Mouse (Mus musculus) forebrain, embryonic 13.5 days (tissue): ENCODE measurements around the gene A030005L19Rik. TPM values are rescaled to one million over a fixed set of nuclear protein-coding genes. Genes with fewer than 3 reads are reported as not detected.
A peak's percentile ranks its signal among the peaks of the same experiment; 100 is the strongest.
"Not testable (repeated sequence)": the region's sequence is repeated elsewhere in the genome, so short reads cannot be mapped to it uniquely, and the experiment has no call there.

Experiments used
- ATAC-seq: fragments of 200-750 bp; cut with Nextera tagmentation; 2 replicates; pipeline ENCODE4 v1.8.0; 2017
- H3K27ac ChIP-seq: fragments of 300-500 bp; sonication (generic); 2 replicates; pipeline ENCODE4 v1.5.1; 2015; ENCODE audit warnings: inconsistent platforms, mild to moderate bottlenecking, moderate library complexity
- H3K27me3 ChIP-seq: fragments of 300-500 bp; sonication (generic); 2 replicates; pipeline ENCODE4 v1.6.1; 2015; ENCODE audit warnings: mild to moderate bottlenecking, inconsistent platforms
- H3K36me3 ChIP-seq: fragments of 300-500 bp; sonication (generic); 2 replicates; pipeline ENCODE4 v1.6.1; 2015; ENCODE audit warnings: mild to moderate bottlenecking, inconsistent platforms; ENCODE audit not compliant: poor library complexity, severe bottlenecking
- H3K4me1 ChIP-seq: fragments of 300-500 bp; sonication (generic); 2 replicates; pipeline ENCODE4 v1.6.1; 2015; ENCODE audit warnings: inconsistent platforms
- H3K4me2 ChIP-seq: fragments of 300-500 bp; sonication (generic); 2 replicates; pipeline ENCODE4 v1.6.1; 2015; ENCODE audit warnings: inconsistent platforms, mild to moderate bottlenecking, moderate library complexity
- H3K4me3 ChIP-seq: fragments of 300-500 bp; sonication (generic); 2 replicates; pipeline ENCODE4 v1.5.1; 2015; ENCODE audit warnings: mild to moderate bottlenecking, inconsistent platforms
- H3K9ac ChIP-seq: fragments of 300-500 bp; sonication (generic); 2 replicates; pipeline ENCODE4 v1.6.1; 2015; ENCODE audit warnings: mild to moderate bottlenecking, inconsistent platforms
- H3K9me3 ChIP-seq: fragments of 300-500 bp; sonication (generic); replicated peaks from 2 replicates; pipeline ENCODE4 v1.6.1; 2016; ENCODE audit warnings: inconsistent platforms
- WGBS: fragments of 180-500 bp; shearing (Covaris S2); methylation state at CpG from one replicate; pipeline ENCODE4 v1.1.7; 2015; 5-methylcytosine and 5-hydroxymethylcytosine counted together
- polyA plus RNA-seq: library from polyadenylated mRNA; unstranded; fragments of >200 nt; fragmentation: Nextera tagmentation; extraction: Ambion mirVana; gene quantifications from 2 replicates; pipeline ENCODE4 v1.2.1, GENCODE M21; 2015

Gene A030005L19Rik
- polyA plus RNA-seq: not detected in 2 replicates

DNA sequence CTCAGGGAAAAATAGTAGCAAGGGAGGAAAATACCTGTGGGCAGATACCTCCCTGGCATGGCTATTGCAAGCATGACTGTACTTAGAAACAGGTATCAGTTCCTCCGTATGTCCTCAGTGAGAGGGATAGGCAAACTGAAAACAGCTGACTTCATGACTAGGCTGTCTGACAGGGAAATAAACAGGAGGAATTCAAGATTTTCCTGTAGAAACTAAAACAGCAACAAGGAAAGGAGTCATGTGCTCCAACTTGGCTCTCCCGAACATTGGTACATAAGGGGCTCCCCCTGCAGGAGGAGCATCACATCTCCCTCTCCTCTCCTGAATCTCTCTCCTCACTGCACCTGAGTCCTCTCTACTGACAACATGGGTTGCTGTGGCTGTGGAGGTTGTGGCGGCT lies at the start of gene A030005L19Rik:
Gene A030005L19Rik (plus strand): TSS at position 301 of the 400 bp plus-strand sequence.
- WGBS: 96% methylated on average over 2 of the region's 3 CpGs
- no peaks in the 10 kb centered on the region for H3K4me1 ChIP-seq
- no peaks in the 10 kb centered on the region for H3K9me3 ChIP-seq

DNA sequence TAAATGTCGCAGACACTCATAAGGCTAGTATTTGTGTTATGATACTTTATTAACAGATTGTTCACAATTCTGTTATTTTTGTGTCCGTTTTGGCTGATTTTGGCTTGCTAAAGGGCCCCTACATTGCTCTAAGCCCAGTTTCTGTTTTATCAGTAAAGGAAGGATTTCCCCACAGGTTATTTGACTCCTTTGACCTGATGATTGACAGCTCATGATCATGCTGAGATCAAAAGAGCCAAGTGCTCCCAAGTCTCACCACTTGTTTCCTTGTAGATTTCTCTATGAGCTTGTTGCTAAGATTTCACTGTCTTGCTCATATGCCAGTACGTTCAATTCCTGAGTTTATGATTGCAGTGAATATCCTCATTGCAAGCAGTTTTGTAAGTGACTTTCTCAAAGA lies 42.9 kb upstream of the A030005L19Rik start:
- H3K36me3 ChIP-seq: peaks cover 31% of the 10 kb centered on the region
- no peak overlapping the region for H3K4me3 ChIP-seq
- H3K4me1 ChIP-seq: peaks cover 4% of the 10 kb centered on the region; the same call in 1 of the 2 replicates
- no peaks in the 10 kb centered on the region for H3K9me3 ChIP-seq
- 91% methylated on average over 3 of the region's 3 CpGs for WGBS
- no peak overlapping the region for H3K4me2 ChIP-seq
- no peak overlapping the region for H3K27ac ChIP-seq
- no peak overlapping the region for H3K9ac ChIP-seq
- ATAC-seq: no peak
- no peaks in the 10 kb centered on the region for H3K27me3 ChIP-seq

More for the DNA sequence above, at the start of gene A030005L19Rik:
- no peak within 1 kb of the TSS for H3K4me2 ChIP-seq
- H3K27ac ChIP-seq: no peak within 1 kb of the TSS
- no peak within 1 kb of the TSS for H3K9ac ChIP-seq
- H3K36me3 ChIP-seq: no peaks in the 10 kb centered on the region
- ATAC-seq: no peak
- H3K27me3 ChIP-seq: no peaks in the 10 kb centered on the region
- H3K4me3 ChIP-seq: no peak within 1 kb of the TSS

DNA sequence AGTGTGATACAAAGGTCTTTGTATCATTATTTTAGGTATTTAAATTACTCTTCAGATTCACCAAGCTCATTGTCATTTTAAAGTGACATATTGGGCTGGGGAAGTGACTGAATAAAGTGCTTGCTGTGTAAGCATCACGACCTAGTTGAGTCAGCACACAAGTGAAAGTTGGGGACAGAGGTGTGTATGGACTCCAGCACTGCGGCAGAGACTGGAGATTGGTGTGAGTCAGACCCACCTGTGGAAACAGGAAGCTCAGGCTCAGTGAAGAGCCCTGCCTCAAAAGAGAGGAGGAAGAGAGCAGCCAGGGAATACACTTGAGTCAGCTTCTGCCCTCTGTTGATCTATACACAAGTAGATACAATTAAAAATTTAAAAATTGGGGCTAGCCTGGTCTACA lies 34.0 kb upstream of the A030005L19Rik start:
- Histone ChIP-seq H3K36me3 (peaks cover 46% of the 10 kb centered on the region), H3K9me3 (no peaks in the 10 kb centered on the region), H3K4me3 (no peak overlapping the region), H3K27ac (no peak overlapping the region), H3K4me1 (no peaks in the 10 kb centered on the region), H3K9ac (no peak overlapping the region), H3K27me3 (no peaks in the 10 kb centered on the region), H3K4me2 (no peak overlapping the region)
- WGBS: 85% methylated on average over 2 of the region's 2 CpGs
- no peak for ATAC-seq

- Histone ChIP-seq H3K36me3 (peaks cover 53% of the 10 kb centered on the region), H3K27ac (no peak overlapping the region), H3K27me3 (no peaks in the 10 kb centered on the region), H3K4me3 (no peak overlapping the region), H3K4me1 (no peaks in the 10 kb centered on the region), H3K4me2 (no peak overlapping the region), H3K9ac (no peak overlapping the region), H3K9me3 (no peaks in the 10 kb centered on the region)
- ATAC-seq: no peak
- 71% methylated on average over 8 of the region's 8 CpGs for WGBS
These were observed 32.9 kb upstream of the A030005L19Rik start for GRCm38 (mm10) chr1:82880196-82880595.

DNA sequence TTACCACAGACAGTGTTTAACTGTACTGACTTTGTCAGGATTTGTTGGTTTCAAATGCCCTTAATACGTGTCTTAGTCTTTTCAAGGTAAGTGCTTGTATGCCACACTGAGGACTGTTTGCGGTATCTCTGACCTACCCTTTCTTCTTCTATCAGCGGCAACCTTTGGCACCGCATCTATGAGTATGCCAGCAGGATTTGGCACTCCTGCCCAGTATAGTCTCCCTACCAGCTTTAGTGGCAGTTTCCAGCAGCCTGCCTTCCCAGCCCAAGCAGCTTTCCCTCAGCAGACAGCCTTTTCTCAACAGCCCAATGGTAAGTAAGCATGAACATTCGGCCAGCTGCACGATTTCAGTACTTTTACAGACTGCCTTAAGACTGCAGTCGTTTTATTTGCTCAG lies 19.9 kb upstream of the A030005L19Rik start:
- Histone ChIP-seq H3K9ac (no peak overlapping the region), H3K36me3 (peaks cover 27% of the 10 kb centered on the region), H3K27me3 (no peaks in the 10 kb centered on the region), H3K4me1 (no peaks in the 10 kb centered on the region), H3K9me3 (no peaks in the 10 kb centered on the region), H3K4me2 (no peak overlapping the region), H3K27ac (no peak overlapping the region), H3K4me3 (no peak overlapping the region)
- no peak for ATAC-seq
- 96% methylated on average over 7 of the region's 7 CpGs for WGBS

DNA sequence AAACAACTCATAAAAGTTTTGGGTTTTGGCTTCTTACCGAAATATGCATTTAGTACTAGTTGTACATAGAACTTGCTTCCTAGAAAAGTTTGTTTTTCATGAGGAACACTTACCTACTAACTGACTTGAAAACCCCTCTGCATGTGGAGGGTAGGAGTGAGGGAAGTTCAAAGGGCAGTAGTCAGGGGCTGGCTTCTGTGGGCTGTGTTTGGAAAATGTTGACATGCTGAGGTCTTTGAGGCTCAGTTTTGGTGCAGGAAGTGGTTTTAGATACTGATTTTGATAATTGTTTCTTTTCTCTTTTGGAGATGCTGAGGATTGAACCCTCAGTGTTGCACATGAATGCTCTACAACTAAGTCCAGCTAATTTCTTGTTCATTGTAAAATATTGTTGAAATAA lies 12.6 kb upstream of the A030005L19Rik start:
- Histone ChIP-seq H3K36me3 (peaks cover 31% of the 10 kb centered on the region; the same call in 1 of the 2 replicates), H3K27ac (no peak overlapping the region)

GRCm38 (mm10) chr1:82901201-82901600 lies 11.9 kb upstream of the A030005L19Rik start:
- Histone ChIP-seq H3K9me3 (no peaks in the 10 kb centered on the region), H3K4me3 (no peak overlapping the region), H3K9ac (no peak overlapping the region), H3K27ac (no peak overlapping the region), H3K4me1 (peaks cover 4% of the 10 kb centered on the region; the same call in 1 of the 2 replicates), H3K4me2 (no peak overlapping the region), H3K36me3 (peaks cover 31% of the 10 kb centered on the region; the same call in 1 of the 2 replicates), H3K27me3 (no peaks in the 10 kb centered on the region)
- 89% methylated on average over 3 of the region's 3 CpGs for WGBS
- no peak for ATAC-seq

More for the DNA sequence above, 12.6 kb upstream of the A030005L19Rik start:
- H3K4me3 ChIP-seq: no peak overlapping the region
- H3K4me1 ChIP-seq: no peaks in the 10 kb centered on the region
- H3K9ac ChIP-seq: no peak overlapping the region
- H3K9me3 ChIP-seq: no peaks in the 10 kb centered on the region
- no peak overlapping the region for H3K4me2 ChIP-seq
- 93% methylated on average over 1 of the region's 1 CpGs for WGBS
- no peak for ATAC-seq
- H3K27me3 ChIP-seq: no peaks in the 10 kb centered on the region

DNA sequence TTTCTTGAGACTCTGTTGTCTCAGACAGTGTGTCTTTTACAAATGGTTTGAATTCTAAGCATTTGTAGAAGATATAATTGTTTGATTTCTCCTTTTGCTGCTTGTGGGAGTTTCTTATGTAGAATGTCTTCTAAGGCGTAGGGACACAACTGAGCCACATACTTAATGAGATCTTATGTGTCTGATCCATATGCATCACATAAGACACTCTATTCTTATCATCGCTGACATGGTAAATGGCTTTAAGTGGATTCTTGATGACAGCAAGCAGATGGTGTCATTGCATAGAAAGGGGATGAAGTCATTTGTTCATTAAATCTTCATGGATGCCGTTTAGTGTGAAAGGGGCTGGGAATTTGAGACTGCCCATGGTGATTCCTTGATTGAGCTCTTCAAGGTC lies 7.2 kb upstream of the A030005L19Rik start:
- Histone ChIP-seq H3K4me1 (peaks cover 6% of the 10 kb centered on the region; the same call in 1 of the 2 replicates), H3K4me2 (no peak overlapping the region), H3K36me3 (peaks cover 17% of the 10 kb centered on the region; the same call in 1 of the 2 replicates), H3K4me3 (no peak overlapping the region), H3K9me3 (no peaks in the 10 kb centered on the region), H3K9ac (no peak overlapping the region), H3K27me3 (no peaks in the 10 kb centered on the region), H3K27ac (no peak overlapping the region)
- ATAC-seq: peak; percentile 35; the same call in 1 of the 2 replicates
- 51% methylated on average over 3 of the region's 3 CpGs for WGBS

DNA sequence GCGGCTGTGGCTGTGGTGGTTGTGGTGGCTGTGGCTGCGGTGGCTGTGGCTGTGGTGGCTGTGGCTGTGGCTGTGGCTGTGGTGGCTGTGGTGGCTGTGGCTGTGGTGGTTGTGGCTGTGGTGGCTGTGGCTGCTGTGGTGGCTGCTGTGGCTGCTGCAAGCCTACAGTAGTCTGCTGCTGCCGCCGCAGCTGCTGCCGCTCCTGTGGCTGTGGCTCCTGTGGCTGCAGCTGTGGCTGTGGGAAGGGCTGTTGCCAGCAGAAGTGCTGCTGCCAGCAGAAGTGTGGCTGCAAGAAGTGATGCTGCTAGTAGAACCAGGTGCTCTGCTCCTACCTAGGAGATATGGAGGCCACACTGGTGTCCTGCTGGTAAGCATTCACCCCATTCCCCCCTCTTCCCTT lies 309 bp downstream of the A030005L19Rik start:
- H3K9me3 ChIP-seq, ATAC-seq, H3K36me3 ChIP-seq, H3K4me1 ChIP-seq, H3K4me3 ChIP-seq, H3K9ac ChIP-seq, H3K27me3 ChIP-seq, H3K4me2 ChIP-seq, H3K27ac ChIP-seq: not testable (repeated sequence)
- 89% methylated on average over 4 of the region's 5 CpGs for WGBS

DNA sequence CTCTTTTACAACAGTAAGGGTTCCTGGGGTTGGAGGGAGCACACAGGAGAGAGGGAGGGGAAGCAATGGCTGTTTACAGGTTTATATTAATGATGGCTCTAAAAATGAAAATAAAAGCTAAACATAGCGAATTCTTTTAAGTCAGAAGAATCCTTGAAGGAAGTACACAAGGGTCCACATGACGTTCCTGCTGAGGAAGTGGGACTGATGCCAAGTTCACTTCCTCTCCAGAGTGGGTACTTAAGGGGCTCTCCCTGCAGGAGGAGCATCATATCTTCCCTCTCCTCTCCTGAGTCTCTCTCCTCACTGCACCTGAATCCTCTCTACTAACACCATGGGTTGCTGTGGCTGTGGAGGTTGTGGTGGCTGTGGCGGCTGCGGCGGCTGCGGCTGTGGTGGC lies 11.5 kb downstream of the A030005L19Rik start, which contains the start of gene A030014E15Rik:
Gene A030014E15Rik (plus strand): TSS at position 268 of the 400 bp plus-strand sequence.
- H3K36me3 ChIP-seq: no peaks in the 10 kb centered on the region
- WGBS: 97% methylated on average over 6 of the region's 6 CpGs
- no peak within 1 kb of the TSS for H3K27ac ChIP-seq
- ATAC-seq: no peak
- H3K4me3 ChIP-seq: no peak within 1 kb of the TSS
- H3K4me1 ChIP-seq: no peaks in the 10 kb centered on the region
- no peaks in the 10 kb centered on the region for H3K9me3 ChIP-seq
- no peaks in the 10 kb centered on the region for H3K27me3 ChIP-seq
- H3K9ac ChIP-seq: no peak within 1 kb of the TSS
- no peak within 1 kb of the TSS for H3K4me2 ChIP-seq

- not testable (repeated sequence) for H3K4me1 ChIP-seq, H3K4me3 ChIP-seq, H3K27me3 ChIP-seq, H3K4me2 ChIP-seq, H3K27ac ChIP-seq, H3K9me3 ChIP-seq, H3K36me3 ChIP-seq, H3K9ac ChIP-seq, ATAC-seq
- WGBS: 93% methylated on average over 3 of the region's 3 CpGs
These were observed 17.4 kb downstream of the A030005L19Rik start for GRCm38 (mm10) chr1:82930558-82930957.

DNA sequence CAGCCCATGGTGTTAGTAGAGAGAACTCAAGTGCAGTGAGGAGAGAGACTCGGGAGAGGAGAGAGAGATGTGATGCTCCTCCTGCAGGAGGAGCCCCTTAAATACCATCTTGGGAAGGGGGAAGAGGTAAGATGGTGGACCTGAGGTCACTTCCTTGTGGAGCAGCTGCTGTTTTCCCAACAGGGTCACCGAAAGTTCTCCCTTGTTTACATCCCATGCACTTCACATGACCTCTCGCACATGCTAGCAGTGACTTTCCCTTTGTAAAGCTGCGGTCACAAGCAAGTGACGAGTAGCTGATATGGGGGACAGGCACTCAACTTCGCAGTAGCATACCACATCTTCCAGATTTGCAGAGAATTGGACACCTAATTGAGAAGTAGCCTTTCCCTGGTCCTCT lies 18.2 kb downstream of the A030005L19Rik start, which contains the start of gene Gm6217:
Gene Gm6217 (minus strand): TSS at position 74 of the 400 bp plus-strand sequence.
- not testable (repeated sequence) for H3K27me3 ChIP-seq, H3K9ac ChIP-seq, ATAC-seq, H3K4me2 ChIP-seq, H3K4me1 ChIP-seq, H3K4me3 ChIP-seq, H3K36me3 ChIP-seq, H3K9me3 ChIP-seq, H3K27ac ChIP-seq
- no CpG with 5 or more reads among the region's 6 CpGs for WGBS

- H3K4me3 ChIP-seq: no peak overlapping the region
- no peak overlapping the region for H3K4me2 ChIP-seq
- H3K36me3 ChIP-seq: no peaks in the 10 kb centered on the region
- no peaks in the 10 kb centered on the region for H3K9me3 ChIP-seq
- ATAC-seq: no peak
- 95% methylated on average over 5 of the region's 5 CpGs for WGBS
- no peak overlapping the region for H3K27ac ChIP-seq
- no peak overlapping the region for H3K9ac ChIP-seq
- no peaks in the 10 kb centered on the region for H3K27me3 ChIP-seq
- no peaks in the 10 kb centered on the region for H3K4me1 ChIP-seq
These were observed 25.5 kb downstream of the A030005L19Rik start for GRCm38 (mm10) chr1:82938666-82939065.
